In genomic region chr15:80717431-80717830, GRCm38 (mm10) we compare ENCODE assay signal across 16 mouse cellular contexts. TPM values are rescaled to one million over a fixed set of nuclear protein-coding genes. Genes with fewer than 3 reads are reported as not detected.
DNase-seq lines count a peak whose midpoint lies in the region; ATAC-seq and TF ChIP-seq lines count a peak whose summit lies in the region.
"Had no signal": no experiment of that assay in that cellular context is flagged by ENCODE, and none has a peak within 500 bp of the region (broad histone marks: within the 10 kb centered on the region; RNA-seq: fewer than 3 reads in every experiment).

No protein-coding gene starts in this region.

- peak; percentile 29 for DNase-seq in adrenal gland, adult 2 months
- DNase-seq in adrenal gland, adult 8-10 months, result no peak
- DNase-seq in heart, adult 18-20 months, result peak; percentile 57 to 78
- DNase-seq in liver, adult 2 months (ENCODE audit: extremely low read depth, low read depth, low spot score), result peak; percentile 84
- DNase-seq in liver, result no peak
- DNase-seq in lung, postnatal 10 days, result peak; percentile 66
- no peak for DNase-seq in thymus, postnatal 10 days (ENCODE audit: low spot score in 2 of 2)
- DNase-seq: gastrocnemius, postnatal 36 days; right cerebral cortex, postnatal 14 days had no signal

- H3K27ac ChIP-seq in heart, embryonic 12.5 days (ENCODE audit: poor library complexity, severe bottlenecking), result no peak overlapping the region
- H3K27ac ChIP-seq in liver, adult 2 months (replicated peaks; ENCODE audit: insufficient read depth, low read depth, low read length), result no peak overlapping the region
- H3K27ac ChIP-seq: kidney, embryonic 15.5 days; macrophage; midbrain, embryonic 12.5 days had no signal

- H3K4me3 ChIP-seq in heart, embryonic 12.5 days, result no peak overlapping the region
- H3K4me3 ChIP-seq in liver, adult 2 months (ENCODE audit: insufficient read depth, low read depth, low read length), result no peak overlapping the region
- H3K4me3 ChIP-seq: erythroblast, embryonic 14.5 days; kidney, embryonic 15.5 days; midbrain, embryonic 12.5 days had no signal

- H3K9me3 ChIP-seq in heart, embryonic 12.5 days (replicated peaks), result no peaks in the 10 kb centered on the region
- H3K9me3 ChIP-seq: kidney, embryonic 15.5 days; midbrain, embryonic 12.5 days had no signal

- H3K9ac ChIP-seq in heart, embryonic 12.5 days, result no peak overlapping the region
- H3K9ac ChIP-seq in liver, adult 2 months (ENCODE audit: low read depth, low read length), result no peak overlapping the region
- H3K9ac ChIP-seq: kidney, embryonic 15.5 days; midbrain, embryonic 12.5 days had no signal

- TF ChIP-seq POLR2A in liver, adult 2 months (IDR thresholded peaks at IDR 0.05; ENCODE audit: extremely low read depth, insufficient read depth, low read length), result no peak

- no peaks in the 10 kb centered on the region for H3K36me3 ChIP-seq in heart, embryonic 12.5 days
- H3K36me3 ChIP-seq in liver, adult 2 months (ENCODE audit: control insufficient read depth, insufficient read depth, low read length), result no peaks in the 10 kb centered on the region
- H3K36me3 ChIP-seq: kidney, embryonic 15.5 days; midbrain, embryonic 12.5 days had no signal

- no peaks in the 10 kb centered on the region for H3K27me3 ChIP-seq in heart, embryonic 12.5 days (replicated peaks)
- no peaks in the 10 kb centered on the region for H3K27me3 ChIP-seq in liver, adult 2 months (ENCODE audit: control insufficient read depth, insufficient read depth, low read length)
- H3K27me3 ChIP-seq: kidney, embryonic 15.5 days; midbrain, embryonic 12.5 days; Patski had no signal

- H3K4me1 ChIP-seq in heart, embryonic 12.5 days (replicated peaks), result peaks cover 17% of the 10 kb centered on the region
- peaks cover 30% of the 10 kb centered on the region for H3K4me1 ChIP-seq in liver, adult 2 months (ENCODE audit: control insufficient read depth, insufficient read depth, low read length)
- H3K4me1 ChIP-seq: midbrain, embryonic 12.5 days had no signal

- WGBS in heart, embryonic 12.5 days, result 43% methylated on average over 1 of the region's 1 CpGs
- 8% methylated on average over 1 of the region's 1 CpGs for WGBS in liver, adult 2 months

- no peak for ATAC-seq in heart, embryonic 12.5 days (ENCODE audit: insufficient number of reproducible peaks, low FRiP score)
- ATAC-seq: Patski had no signal

- no peak for TF ChIP-seq CTCF in liver, adult 2 months (IDR thresholded peaks at IDR 0.05; ENCODE audit: low read depth, low read length)

- peaks cover 36% of the 10 kb centered on the region; the same call in 1 of the 2 replicates for H3K79me2 ChIP-seq in liver, adult 2 months (ENCODE audit: control insufficient read depth, insufficient read depth, low read length)

- H3K4me2 ChIP-seq in heart, embryonic 12.5 days, result no peak overlapping the region
- H3K4me2 ChIP-seq: kidney, embryonic 15.5 days; liver, embryonic 11.5 days; midbrain, embryonic 12.5 days had no signal

RNA-seq across cellular contexts. Expression of gene Tnrc6b, which starts 6.3 kb away (rescaled TPM):
- total RNA-seq in adrenal gland, adult 2 months (2021), result 10 to 100 TPM; 43.0 to 52.0 TPM
- polyA plus RNA-seq in adrenal gland, adult 2 months (2012; rRNA removed), result 14.3 and 19.8 TPM in 2 replicates
- total RNA-seq in adrenal gland, adult 8-10 months (2022), result 10 to 100 TPM; 61.4 to 85.1 (median 69.2) TPM
- 10 to 100 TPM; 42.3 to 48.8 TPM for total RNA-seq in heart, adult 18-20 months (2021)
- polyA plus RNA-seq in heart, embryonic 12.5 days (2016; fragmentation: Nextera tagmentation; extraction: Ambion mirVana), result 36.8 and 38.5 TPM in 2 replicates
- total RNA-seq in liver, adult 2 months (2014; rRNA removed), result 18.2 and 19.7 TPM in 2 replicates
- 6.1 and 7.3 TPM in 2 replicates for polyA plus RNA-seq in liver, adult 2 months (2012; rRNA removed)

RNA-seq across cellular contexts. Expression of gene Fam83f, which starts 45.8 kb away (rescaled TPM):
- under 1 TPM; 0.12 to 0.35 TPM for total RNA-seq in adrenal gland, adult 2 months (2021)
- 0.06 and 0.08 TPM in 2 replicates for polyA plus RNA-seq in adrenal gland, adult 2 months (2012; rRNA removed)
- total RNA-seq in adrenal gland, adult 8-10 months (2022), result under 1 TPM in 3 of 4 experiments, not detected in 1; 0.35 to 0.59 (median 0.38) TPM
- under 1 TPM in 1 of 2 experiments, not detected in 1; 0.18 TPM for total RNA-seq in heart, adult 18-20 months (2021)
- polyA plus RNA-seq in heart, embryonic 12.5 days (2016; fragmentation: Nextera tagmentation; extraction: Ambion mirVana), result 0.08 and 0.20 TPM in 2 replicates
- 0.28 and 0.67 TPM in 2 replicates for total RNA-seq in liver, adult 2 months (2014; rRNA removed)
- polyA plus RNA-seq in liver, adult 2 months (2012; rRNA removed), result 1.0 and 1.6 TPM in 2 replicates
- polyA plus RNA-seq: erythroblast, embryonic 14.5 days; Patski had no signal

Comparison
In these comparisons a context has a peak if more than half of its experiments do, and no peak if none do; other contexts are left out.
1. DNase-seq: peak in adrenal gland, adult 2 months (single experiment), heart, adult 18-20 months (2 of 2), liver, adult 2 months (single experiment) and lung, postnatal 10 days (single experiment); none in adrenal gland, adult 8-10 months (single experiment), liver (single experiment) and thymus, postnatal 10 days (0 of 2).